ENCODE assay signal across 9 mouse cellular contexts in the genomic region with DNA sequence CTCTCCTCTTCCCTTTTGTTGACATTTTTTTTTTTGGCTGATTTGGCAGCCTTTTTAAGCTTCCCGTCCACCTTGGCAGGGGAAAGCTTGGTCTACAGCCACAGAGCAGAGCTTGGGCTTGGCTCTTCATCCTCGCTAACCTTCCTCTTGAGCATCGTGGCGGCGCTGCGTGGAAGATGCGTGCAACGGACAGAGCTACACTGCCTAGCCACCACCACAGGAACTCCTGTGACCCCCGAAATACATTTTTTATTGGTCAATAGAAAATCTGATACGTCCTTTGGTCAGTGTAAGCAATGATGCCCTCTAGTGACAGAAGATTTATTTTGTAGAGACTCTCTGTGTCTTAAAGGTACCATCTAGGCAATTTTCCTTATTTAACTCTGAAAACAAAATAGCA. TPM values are rescaled to one million over a fixed set of nuclear protein-coding genes. Genes with fewer than 3 reads are reported as not detected.
DNase-seq lines count a peak whose midpoint lies in the region; ATAC-seq and TF ChIP-seq lines count a peak whose summit lies in the region.
"Had no signal": no experiment of that assay in that cellular context is flagged by ENCODE, and none has a peak within 500 bp of the region (broad histone marks: within the 10 kb centered on the region; RNA-seq: fewer than 3 reads in every experiment).

No protein-coding gene starts in this region.

- 36% methylated on average over 10 of the region's 10 CpGs for WGBS in spleen, adult 2 months
- WGBS in kidney, postnatal 0 days, result 55% methylated on average over 10 of the region's 10 CpGs

- H3K9me3 ChIP-seq in kidney, postnatal 0 days (replicated peaks; ENCODE audit: low read length), result no peaks in the 10 kb centered on the region
- H3K9me3 ChIP-seq: G1E had no signal

- H3K4me3 ChIP-seq in spleen, adult 2 months (ENCODE audit: extremely low read depth, insufficient read depth, insufficient read length), result peak overlapping the region; percentile 27; the same call in 1 of the 2 replicates
- H3K4me3 ChIP-seq in kidney, postnatal 0 days (replicated peaks; ENCODE audit: low read depth, low read length), result no peak overlapping the region

- no peak for TF ChIP-seq CTCF in spleen, adult 2 months (IDR thresholded peaks at IDR 0.05; ENCODE audit: extremely low read depth, insufficient read depth, insufficient read length, insufficient replicate concordance)
- TF ChIP-seq CTCF in kidney, postnatal 0 days (IDR thresholded peaks at IDR 0.05; ENCODE audit: low read depth), result peak; percentile 64

- 0 out of 2 replicates have a peak overlapping the region, but pooled peaks have one; percentile 23 for H3K9ac ChIP-seq in kidney, postnatal 0 days (ENCODE audit: low read depth, low read length)

- no peaks in the 10 kb centered on the region for H3K27me3 ChIP-seq in spleen, adult 2 months (ENCODE audit: control insufficient read depth, insufficient read depth, low read length)
- H3K27me3 ChIP-seq in kidney, postnatal 0 days (ENCODE audit: insufficient read depth, low read length), result no peaks in the 10 kb centered on the region

- H3K36me3 ChIP-seq in spleen, adult 2 months (ENCODE audit: control insufficient read depth, insufficient read depth, low read length), result no peaks in the 10 kb centered on the region
- no peaks in the 10 kb centered on the region for H3K36me3 ChIP-seq in kidney, postnatal 0 days (ENCODE audit: insufficient read depth, low read length)
- H3K36me3 ChIP-seq: G1E had no signal

- H3K4me2 ChIP-seq in kidney, postnatal 0 days (ENCODE audit: low read length), result peak overlapping the region; percentile 38

- H3K27ac ChIP-seq in spleen, adult 2 months (ENCODE audit: insufficient read depth, low read length), result no peak overlapping the region
- no peak overlapping the region for H3K27ac ChIP-seq in kidney, postnatal 0 days

- H3K4me1 ChIP-seq in spleen, adult 2 months (ENCODE audit: control insufficient read depth, insufficient read depth, insufficient read length), result peaks cover 16% of the 10 kb centered on the region
- no peaks in the 10 kb centered on the region for H3K4me1 ChIP-seq in kidney, postnatal 0 days (replicated peaks; ENCODE audit: insufficient read depth, low read length)

- no peak for DNase-seq in frontal cortex, postnatal 25 days (ENCODE audit: low spot score in 2 of 2)
- DNase-seq in spleen, adult 2 months (ENCODE audit: low read depth in 1 of 2, low spot score in 2 of 2), result no peak
- DNase-seq in spleen, postnatal 36 days (ENCODE audit: low spot score in 2 of 2), result no peak
- DNase-seq in kidney, postnatal 0 days (ENCODE audit: low spot score), result peak; percentile 63
- no peak for DNase-seq in right cerebral cortex, postnatal 14 days
- no peak for DNase-seq in layer of hippocampus, adult 11-12 months (ENCODE audit: low spot score)
- no peak for DNase-seq in thymus, postnatal 36 days

- ATAC-seq in frontal cortex, adult (ENCODE audit: low TSS enrichment), result peak; percentile 70
- ATAC-seq in kidney, postnatal 0 days (replicated peaks; ENCODE audit: low FRiP score, low read depth), result no peak

- TF ChIP-seq POLR2A in spleen, adult 2 months (IDR thresholded peaks at IDR 0.05; ENCODE audit: low read depth, low read length), result no peak

RNA-seq across cellular contexts. Expression of gene Fas, which starts 6.1 kb away (rescaled TPM):
- polyA plus RNA-seq in spleen, adult 2 months (2012; rRNA removed), result 1.1 and 1.4 TPM in 2 replicates
- 7.6 and 8.4 TPM in 2 replicates for polyA plus RNA-seq in kidney, postnatal 0 days (2015; fragmentation: Nextera tagmentation; extraction: Ambion mirVana)
- polyA plus RNA-seq: G1E had no signal

RNA-seq across cellular contexts. Expression of gene Acta2, which starts 29.0 kb away (rescaled TPM):
- polyA plus RNA-seq in spleen, adult 2 months (2012; rRNA removed), result 156 and 182 TPM in 2 replicates
- 450 and 526 TPM in 2 replicates for polyA plus RNA-seq in kidney, postnatal 0 days (2015; fragmentation: Nextera tagmentation; extraction: Ambion mirVana)
- polyA plus RNA-seq: G1E had no signal
